ENCODE assay signal across 12 mouse cellular contexts in genomic region chr1:43066573-43066972, GRCm38 (mm10).
"Had no signal": no experiment of that assay in that cellular context is flagged by ENCODE, and none has a peak within 500 bp of the region (broad histone marks: within the 10 kb centered on the region; RNA-seq: fewer than 3 reads in every experiment).

No protein-coding gene starts in this region.

- H3K4me2 ChIP-seq: embryonic facial prominence, embryonic 12.5 days; embryonic facial prominence, embryonic 13.5 days; embryonic facial prominence, embryonic 15.5 days; forebrain, embryonic 12.5 days; forebrain, embryonic 13.5 days; forebrain, embryonic 15.5 days had no signal

- H3K9me3 ChIP-seq: embryonic facial prominence, embryonic 10.5 days; embryonic facial prominence, embryonic 12.5 days; embryonic facial prominence, embryonic 13.5 days; embryonic facial prominence, embryonic 15.5 days; forebrain, embryonic 10.5 days; forebrain, embryonic 12.5 days; forebrain, embryonic 13.5 days; forebrain, embryonic 15.5 days had no signal

- H3K9ac ChIP-seq: embryonic facial prominence, embryonic 12.5 days; embryonic facial prominence, embryonic 13.5 days; embryonic facial prominence, embryonic 15.5 days; forebrain, embryonic 12.5 days; forebrain, embryonic 13.5 days; forebrain, embryonic 15.5 days; forebrain, postnatal 0 days had no signal

- H3K27me3 ChIP-seq: embryonic facial prominence, embryonic 12.5 days; embryonic facial prominence, embryonic 13.5 days; embryonic facial prominence, embryonic 15.5 days; forebrain, embryonic 12.5 days; forebrain, embryonic 13.5 days; forebrain, embryonic 15.5 days had no signal

- H3K4me1 ChIP-seq: embryonic facial prominence, embryonic 10.5 days; embryonic facial prominence, embryonic 12.5 days; embryonic facial prominence, embryonic 13.5 days; embryonic facial prominence, embryonic 15.5 days; forebrain, embryonic 10.5 days; forebrain, embryonic 12.5 days; forebrain, embryonic 13.5 days had no signal

- DNase-seq: gastrocnemius, postnatal 25 days had no signal

- H3K4me3 ChIP-seq: embryonic facial prominence, embryonic 10.5 days; embryonic facial prominence, embryonic 12.5 days; embryonic facial prominence, embryonic 13.5 days; embryonic facial prominence, embryonic 15.5 days; erythroblast, embryonic 14.5 days; forebrain, embryonic 10.5 days; forebrain, embryonic 12.5 days; forebrain, embryonic 13.5 days; forebrain, embryonic 15.5 days; gastrocnemius, adult 2 months had no signal

- H3K27ac ChIP-seq: embryonic facial prominence, embryonic 10.5 days; embryonic facial prominence, embryonic 12.5 days; embryonic facial prominence, embryonic 13.5 days; embryonic facial prominence, embryonic 15.5 days; forebrain, embryonic 10.5 days; forebrain, embryonic 13.5 days; forebrain, embryonic 15.5 days; gastrocnemius, adult 2 months had no signal
